Mouse (Mus musculus) retina, postnatal 1 day (tissue): ENCODE measurements around the gene Mak.

ENCODE experiments used
- DNase-seq: peaks from one replicate; pipeline ENCODE4 v3.0.0-alpha.2; 2012

Mak gene

DNA sequence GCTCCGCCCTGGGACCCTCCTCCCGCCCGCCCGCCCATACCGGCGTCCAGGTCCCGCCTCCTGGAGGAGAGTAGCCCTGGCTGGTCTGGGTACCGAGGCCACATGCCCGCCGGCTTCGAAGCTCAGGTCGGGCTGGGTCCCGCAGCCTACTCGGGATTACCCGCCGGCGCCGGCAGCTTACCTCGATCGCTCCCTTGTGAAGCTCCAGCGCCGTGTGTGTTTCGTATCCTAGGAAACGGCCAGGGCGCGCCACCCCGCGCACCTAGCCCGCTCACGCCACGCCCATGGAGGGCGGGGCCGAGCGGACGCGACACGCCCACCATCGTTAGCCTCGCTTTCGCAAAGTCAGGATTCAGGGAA is at the start of gene Mak:
Gene Mak (minus strand): TSS at position 286 of the 360 bp plus-strand sequence.
- DNase-seq = peak; percentile 85

DNA sequence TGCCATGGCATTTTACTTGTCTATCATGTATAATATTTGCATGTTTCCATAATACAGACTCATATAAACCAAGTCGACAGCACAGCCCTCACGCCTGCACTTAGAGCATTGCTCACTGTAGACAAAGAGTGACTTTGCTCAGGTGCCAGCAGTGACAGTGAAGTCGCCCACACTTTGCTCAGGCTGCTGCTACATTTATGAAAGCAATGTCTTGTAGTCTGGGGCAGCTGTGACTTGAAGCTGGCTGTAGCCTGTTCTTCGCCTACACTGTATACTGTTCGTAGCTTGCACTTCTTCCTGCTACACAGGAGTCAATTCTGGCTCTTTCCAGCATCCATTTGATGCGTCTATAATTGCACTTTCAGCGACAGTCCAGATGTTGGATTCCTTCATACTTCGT is 49.6 kb upstream of the Mak start:
- DNase-seq = no peak

- DNase-seq = no peak
Measured at GRCm38 (mm10) chr13:41128326-41128725, 48.8 kb upstream of the Mak start.

- DNase-seq = no peak
Measured at GRCm38 (mm10) chr13:41123666-41124225, 44.2 kb upstream of the Mak start.

GRCm38 (mm10) chr13:41119152-41119945 is 39.8 kb upstream of the Mak start:
- no peak for DNase-seq

GRCm38 (mm10) chr13:41113940-41114339 is 34.4 kb upstream of the Mak start, which contains the start of gene Sycp2l:
Gene Sycp2l (plus strand): TSS chr13:41114307.
- no peak for DNase-seq

- no peak for DNase-seq
Measured at GRCm38 (mm10) chr13:41110935-41111334, 31.4 kb upstream of the Mak start, which contains the start of gene Gcm2. Gene Gcm2 (minus strand): TSS chr13:41111035.

DNA sequence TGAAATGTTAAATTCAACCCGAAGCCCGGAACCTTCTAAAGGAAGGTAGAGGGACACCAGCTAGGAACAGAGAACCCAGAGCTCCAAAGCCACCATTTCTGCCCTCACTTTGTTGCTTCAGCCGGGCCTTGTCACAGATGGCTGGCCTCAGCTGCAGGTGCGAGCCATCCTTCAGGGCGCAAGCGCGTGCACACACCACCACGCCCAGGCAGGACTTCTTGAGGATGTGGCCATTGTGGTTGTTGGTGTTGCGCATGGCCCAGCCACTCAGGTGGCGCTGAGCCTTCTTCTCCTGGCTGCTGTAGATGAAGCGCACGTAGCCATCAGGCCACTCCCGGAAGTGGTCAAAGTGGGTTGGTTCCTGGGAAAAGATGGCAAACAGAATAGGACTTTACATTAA is 26.0 kb upstream of the Mak start:
- DNase-seq = no peak

DNA sequence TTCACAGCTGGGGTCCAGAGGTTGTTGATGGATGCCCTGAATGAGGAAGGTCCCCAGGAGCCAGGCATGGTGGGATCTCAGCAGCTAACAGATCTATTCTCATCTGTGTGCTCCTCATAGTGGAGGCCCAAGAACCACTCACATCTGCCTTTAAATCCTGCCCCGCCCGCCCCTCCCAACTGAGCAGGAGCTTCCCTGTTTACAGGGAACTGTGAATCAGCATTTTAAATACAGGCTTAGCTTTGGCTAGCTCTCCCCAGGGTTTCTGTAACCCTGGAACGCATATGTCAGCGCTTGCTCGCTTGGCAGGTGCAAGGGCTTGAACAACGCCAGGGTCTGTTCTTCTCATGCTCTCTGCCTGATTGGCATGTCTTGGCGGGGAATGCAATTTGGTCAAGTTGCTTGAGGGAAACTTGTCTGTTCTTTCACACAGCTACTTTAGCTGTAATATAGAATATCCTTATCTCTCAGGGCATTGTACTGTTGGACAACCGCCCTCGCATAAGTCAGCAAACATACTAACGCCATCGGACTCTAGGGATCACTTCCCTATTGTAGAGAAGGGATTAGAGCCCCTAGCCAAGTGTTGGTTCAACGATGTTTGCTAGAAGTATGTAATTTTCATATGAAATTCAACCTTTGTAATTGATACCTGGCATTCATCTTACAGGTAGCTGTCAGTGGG is 24.5 kb upstream of the Mak start:
- no peak for DNase-seq

- no peak for DNase-seq
Measured at GRCm38 (mm10) chr13:41100031-41100430, 20.5 kb upstream of the Mak start.

GRCm38 (mm10) chr13:41098325-41098724 is 18.8 kb upstream of the Mak start:
- DNase-seq = no peak

DNA sequence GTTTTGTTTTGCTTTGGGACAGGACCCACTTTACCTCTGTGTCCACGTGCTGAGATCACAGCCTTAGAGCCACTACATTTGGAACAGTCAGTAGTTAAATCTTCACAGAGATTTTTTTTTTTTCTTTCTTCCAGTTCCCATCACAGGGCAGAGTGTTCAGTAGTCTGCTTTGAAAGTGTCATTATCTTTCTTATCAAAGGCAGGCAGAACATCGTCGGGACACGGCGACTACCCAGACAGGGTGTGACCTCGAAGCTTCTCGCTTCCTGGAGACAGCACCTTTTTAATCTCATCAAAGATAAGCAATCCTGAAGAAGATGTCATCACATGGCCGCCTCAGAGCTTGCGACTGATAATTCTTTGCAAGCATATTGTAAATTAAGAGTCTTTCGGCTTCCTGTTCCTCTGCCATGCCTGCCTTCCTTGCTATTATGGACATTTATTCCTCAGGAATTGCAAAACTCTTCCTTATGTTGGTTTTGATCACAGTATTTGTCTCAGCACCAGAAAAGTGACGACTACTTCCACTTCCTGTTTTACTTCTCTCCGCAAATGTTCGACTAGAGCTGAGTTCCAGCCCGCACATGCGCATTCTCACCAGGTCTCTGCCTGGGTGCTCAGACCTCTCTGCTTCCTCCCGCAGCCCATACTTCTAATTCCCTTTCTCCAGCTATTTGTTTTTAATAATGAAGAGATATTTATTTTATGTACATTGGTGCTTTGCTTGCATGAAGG is 18.0 kb upstream of the Mak start:
- no peak for DNase-seq

DNA sequence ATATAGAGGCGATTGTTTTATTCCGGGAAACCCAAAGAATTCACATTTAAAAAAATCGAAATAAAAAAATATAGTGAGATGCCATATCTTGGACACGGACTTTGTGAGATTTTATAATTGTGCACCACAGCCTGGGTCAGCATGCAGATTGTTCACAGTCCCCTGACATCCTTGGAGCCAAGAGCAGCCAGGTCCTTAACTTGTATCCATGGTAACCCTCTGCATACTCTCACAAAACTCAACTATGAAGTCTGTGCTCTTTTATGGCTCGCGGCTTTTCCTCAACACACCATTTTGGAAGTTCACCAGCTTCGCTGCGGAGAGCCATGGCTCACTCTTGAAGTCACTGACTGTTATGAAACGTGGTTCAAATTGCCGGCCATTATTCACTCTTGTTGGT is 14.7 kb upstream of the Mak start:
- peak; percentile 34 for DNase-seq

GRCm38 (mm10) chr13:41091271-41091670 is 11.8 kb upstream of the Mak start:
- no peak for DNase-seq

DNA sequence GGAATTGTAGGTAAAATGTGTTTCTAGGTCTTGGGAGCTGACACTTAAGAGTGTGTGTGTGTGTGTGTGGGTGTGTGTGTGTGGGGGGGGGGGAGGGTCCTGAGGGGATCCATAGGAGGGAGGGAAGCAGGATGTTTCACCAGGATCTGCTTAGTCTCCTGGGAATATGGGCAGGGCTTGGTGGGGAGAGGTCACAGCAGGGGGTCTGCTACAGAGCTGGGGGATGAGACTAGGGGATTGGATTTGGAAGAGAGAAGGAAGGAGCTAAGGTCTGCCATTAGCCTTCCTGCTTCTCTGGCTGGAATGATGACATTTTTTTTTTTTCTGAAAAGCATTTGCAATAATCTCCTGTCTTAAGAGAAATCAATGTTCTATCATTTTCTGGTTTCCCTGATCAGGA is 9.2 kb upstream of the Mak start:
- DNase-seq = no peak

DNA sequence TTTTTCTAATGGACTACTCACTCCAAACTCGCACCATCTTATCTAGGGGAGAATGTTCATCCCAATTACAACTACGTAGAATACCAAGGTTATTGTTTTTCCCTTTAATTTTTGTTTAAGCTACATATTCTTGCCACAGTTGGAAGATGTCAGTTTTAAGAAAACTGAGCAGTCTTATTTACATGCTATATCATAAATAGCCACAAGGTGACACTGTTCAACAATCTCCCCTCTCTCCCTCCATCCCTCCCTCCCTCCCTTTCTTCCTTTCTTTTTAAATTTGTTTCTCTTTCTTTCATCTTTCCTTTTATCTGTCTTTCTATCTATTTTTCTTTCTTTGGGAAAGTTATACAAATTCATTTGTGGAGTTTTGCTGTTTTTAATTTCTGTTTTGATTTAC is 5.6 kb upstream of the Mak start:
- DNase-seq = peak; percentile 46

DNA sequence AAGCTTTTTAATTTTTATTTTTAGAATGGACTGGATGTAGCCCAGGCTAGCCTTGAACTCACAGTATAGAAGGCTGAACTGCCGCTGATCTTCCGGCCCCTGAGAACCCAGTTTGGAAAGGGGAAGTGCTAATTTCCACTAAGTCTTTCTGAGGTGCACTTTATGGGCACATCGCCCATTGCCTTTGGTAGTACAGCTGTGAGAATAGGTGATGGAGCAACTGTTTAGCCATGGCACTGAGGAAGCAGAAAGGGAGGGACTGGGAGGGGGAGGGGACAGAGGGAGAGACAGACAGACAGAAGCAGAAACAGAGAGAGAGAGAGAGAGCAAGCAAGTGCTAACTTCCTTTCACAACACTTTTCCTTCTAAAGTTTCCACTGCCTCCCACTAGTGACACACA is 5.0 kb upstream of the Mak start:
- DNase-seq = no peak

DNA sequence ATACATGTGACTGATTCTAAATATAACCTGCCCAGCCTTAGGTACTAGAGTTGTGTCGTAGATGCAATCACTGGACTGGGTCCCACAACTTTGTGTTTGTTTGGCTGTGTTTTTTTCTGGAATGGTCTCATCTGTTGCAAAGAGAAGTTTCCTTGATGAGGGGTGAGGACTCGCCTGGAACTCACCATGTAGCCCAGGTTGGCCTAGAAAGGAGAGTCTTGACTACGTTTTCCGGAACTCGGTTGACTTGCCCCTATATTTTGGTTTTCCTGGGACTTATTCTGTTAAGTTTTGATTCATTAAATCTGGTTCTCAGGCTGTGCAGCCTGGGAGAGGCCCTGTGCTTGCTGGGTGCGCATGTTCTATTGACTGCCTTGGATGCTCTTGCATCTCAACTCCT is 1.2 kb upstream of the Mak start:
- no peak for DNase-seq

GRCm38 (mm10) chr13:41079859-41080258 is 353 bp upstream of the Mak start:
- DNase-seq = no peak

- peak; percentile 74 for DNase-seq
Measured at GRCm38 (mm10) chr13:41078690-41079420, 651 bp downstream of the Mak start.

DNA sequence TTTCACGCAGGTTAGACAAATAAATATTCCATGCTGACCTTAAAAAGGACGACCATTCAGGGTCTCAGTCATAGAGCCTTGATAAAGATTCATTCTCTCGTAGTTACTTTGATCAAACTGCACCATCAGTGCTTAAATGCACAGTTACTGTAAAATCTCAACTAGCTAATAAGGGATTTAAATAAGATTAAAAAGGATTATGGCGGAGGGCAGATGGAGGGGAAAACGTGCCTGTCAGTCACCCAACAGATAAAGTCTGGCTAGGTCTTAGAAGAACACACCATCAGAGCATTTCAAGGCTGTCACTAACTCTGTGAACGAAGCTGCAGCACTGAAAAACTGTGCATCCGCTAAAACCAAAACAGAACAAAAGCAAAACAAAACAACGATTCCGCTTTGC is 1.6 kb downstream of the Mak start:
- DNase-seq = peak; percentile 77

GRCm38 (mm10) chr13:41073819-41074218 is 5.7 kb downstream of the Mak start:
- DNase-seq = no peak

DNA sequence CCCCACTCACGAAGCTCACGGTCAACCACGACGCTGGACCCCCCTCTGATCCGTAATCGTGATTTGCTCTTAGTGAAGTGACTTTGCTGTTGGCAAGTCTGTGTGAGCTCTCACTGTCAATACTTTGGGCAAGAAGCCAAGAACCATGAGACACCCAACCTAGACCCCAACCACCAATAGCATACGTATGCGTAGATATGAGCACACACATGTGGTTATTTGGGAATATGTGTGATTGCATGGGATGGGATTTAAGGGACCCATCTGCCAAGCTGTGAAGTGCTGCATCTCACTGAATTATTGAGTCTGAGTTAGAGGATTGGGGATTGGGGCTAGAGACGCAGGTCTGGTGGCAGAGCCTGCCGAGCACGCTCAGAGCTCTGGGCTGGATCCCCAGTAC is 7.9 kb downstream of the Mak start:
- no peak for DNase-seq
